Mouse (Mus musculus) hindbrain, embryonic 11.5 days (tissue): ENCODE results near the gene Zfp488. TPM values are rescaled to one million over a fixed set of nuclear protein-coding genes. Genes with fewer than 3 reads are reported as not detected.

Experiments used
- ATAC-seq: fragments of 200-750 bp; cut with Nextera tagmentation; 2 replicates; pipeline ENCODE4 v1.8.0; 2017; ENCODE audit warnings: mild to moderate bottlenecking, moderate TSS enrichment, moderate library complexity; ENCODE audit not compliant: low FRiP score
- DNase-seq: peaks from one replicate; pipeline ENCODE4 v3.0.0-alpha.2; 2015; ENCODE audit warnings: low spot score
- H3K27ac ChIP-seq: fragments of 300-500 bp; sonication (generic); 2 replicates; pipeline ENCODE4 v1.5.1; 2014; ENCODE audit warnings: mild to moderate bottlenecking, low read depth, low read length
- H3K27me3 ChIP-seq: fragments of 300-500 bp; sonication (generic); 2 replicates; pipeline ENCODE4 v1.6.1; 2014; ENCODE audit warnings: mild to moderate bottlenecking, low read length, moderate library complexity, mixed read lengths; ENCODE audit not compliant: control insufficient read depth, insufficient read depth
- H3K36me3 ChIP-seq: fragments of 300-500 bp; sonication (generic); 2 replicates; pipeline ENCODE4 v1.6.1; 2014; ENCODE audit warnings: mild to moderate bottlenecking, low read length, moderate library complexity, mixed read lengths; ENCODE audit not compliant: control insufficient read depth, insufficient read depth
- H3K4me1 ChIP-seq: fragments of 300-500 bp; sonication (generic); replicated peaks from 2 replicates; pipeline ENCODE4 v1.6.1; 2014; ENCODE audit warnings: low read length, mixed read lengths; ENCODE audit not compliant: control insufficient read depth, insufficient read depth
- H3K4me2 ChIP-seq: fragments of 300-500 bp; sonication (generic); replicated peaks from 2 replicates; pipeline ENCODE4 v1.6.1; 2014; ENCODE audit warnings: mild to moderate bottlenecking, low read depth, low read length
- H3K4me3 ChIP-seq: fragments of 300-500 bp; sonication (generic); 2 replicates; pipeline ENCODE4 v1.5.1; 2014; ENCODE audit warnings: low read depth, low read length
- H3K9ac ChIP-seq: fragments of 300-500 bp; sonication (generic); 2 replicates; pipeline ENCODE4 v1.6.1; 2014; ENCODE audit warnings: low read depth, low read length
- H3K9me3 ChIP-seq: fragments of 300-500 bp; sonication (generic); 2 replicates; pipeline ENCODE4 v1.6.1; 2016; ENCODE audit warnings: low read length; ENCODE audit not compliant: control insufficient read depth
- WGBS: fragments of 180-500 bp; shearing (Covaris S2); extraction: QIAGEN DNeasy Blood & Tissue Kit; methylation state at CpG from one replicate; pipeline ENCODE4 v1.1.7; 2014; 5-methylcytosine and 5-hydroxymethylcytosine counted together
- polyA plus RNA-seq: library from polyadenylated mRNA; unstranded; fragments of >200 nt; fragmentation: Nextera tagmentation; extraction: Ambion mirVana; gene quantifications from 2 replicates; pipeline ENCODE4 v1.2.1, GENCODE M21; 2014

Gene Zfp488
- polyA plus RNA-seq, 1 experiment from 2014 or later: 0.20 TPM

GRCm38 (mm10) chr14:33958841-33959240 is 19.7 kb downstream of the Zfp488 start:
- Histone ChIP-seq H3K9ac (no peak overlapping the region), H3K36me3 (no peaks in the 10 kb centered on the region), H3K27ac (no peak overlapping the region), H3K4me2 (no peak overlapping the region), H3K4me1 (no peaks in the 10 kb centered on the region), H3K27me3 (no peaks in the 10 kb centered on the region), H3K9me3 (no peaks in the 10 kb centered on the region), H3K4me3 (no peak overlapping the region)
- ATAC-seq (no peak), DNase-seq (no peak)
- 72% methylated on average over 3 of the region's 3 CpGs for WGBS

- Histone ChIP-seq H3K4me2 (no peak overlapping the region), H3K27ac (no peak overlapping the region), H3K9ac (no peak overlapping the region), H3K9me3 (no peaks in the 10 kb centered on the region), H3K4me1 (no peaks in the 10 kb centered on the region), H3K36me3 (no peaks in the 10 kb centered on the region), H3K4me3 (no peak overlapping the region), H3K27me3 (no peaks in the 10 kb centered on the region)
- DNase-seq (no peak), ATAC-seq (no peak)
- 86% methylated on average over 4 of the region's 4 CpGs for WGBS
These were observed 20.4 kb downstream of the Zfp488 start for GRCm38 (mm10) chr14:33958186-33958585.

- H3K9me3 ChIP-seq: no peaks in the 10 kb centered on the region
- H3K9ac ChIP-seq: no peak overlapping the region
- H3K4me3 ChIP-seq: no peak overlapping the region
- H3K36me3 ChIP-seq: no peaks in the 10 kb centered on the region
- no peaks in the 10 kb centered on the region for H3K4me1 ChIP-seq
- 76% methylated on average over 13 of the region's 13 CpGs for WGBS
- DNase-seq: no peak
- no peak for ATAC-seq
- no peak overlapping the region for H3K27ac ChIP-seq
- no peak overlapping the region for H3K4me2 ChIP-seq
- H3K27me3 ChIP-seq: no peaks in the 10 kb centered on the region
These were observed 22.5 kb downstream of the Zfp488 start for GRCm38 (mm10) chr14:33956055-33956454.

GRCm38 (mm10) chr14:33953761-33954160 is 24.8 kb downstream of the Zfp488 start, which contains the start of gene Rbp3:
Gene Rbp3, plus strand, starts transcription at chr14:33954003.
- Histone ChIP-seq H3K9ac (no peak within 1 kb of the TSS), H3K9me3 (no peaks in the 10 kb centered on the region), H3K27me3 (no peaks in the 10 kb centered on the region), H3K4me2 (no peak within 1 kb of the TSS), H3K36me3 (no peaks in the 10 kb centered on the region), H3K4me3 (no peak within 1 kb of the TSS), H3K27ac (no peak within 1 kb of the TSS), H3K4me1 (no peaks in the 10 kb centered on the region)
- DNase-seq (no peak), ATAC-seq (no peak)
- 91% methylated on average over 5 of the region's 5 CpGs for WGBS

- Histone ChIP-seq H3K4me3 (no peak overlapping the region), H3K4me1 (no peaks in the 10 kb centered on the region), H3K9me3 (no peaks in the 10 kb centered on the region), H3K36me3 (no peaks in the 10 kb centered on the region), H3K27ac (no peak overlapping the region), H3K9ac (no peak overlapping the region), H3K4me2 (no peak overlapping the region), H3K27me3 (no peaks in the 10 kb centered on the region)
- 58% methylated on average over 6 of the region's 6 CpGs for WGBS
- DNase-seq (no peak), ATAC-seq (no peak)
These were observed 26.2 kb downstream of the Zfp488 start for GRCm38 (mm10) chr14:33952233-33952981.

- Histone ChIP-seq H3K4me3 (no peak overlapping the region), H3K4me2 (no peak overlapping the region), H3K27me3 (no peaks in the 10 kb centered on the region), H3K27ac (no peak overlapping the region), H3K9me3 (no peaks in the 10 kb centered on the region), H3K9ac (no peak overlapping the region), H3K4me1 (no peaks in the 10 kb centered on the region), H3K36me3 (no peaks in the 10 kb centered on the region)
- ATAC-seq (no peak), DNase-seq (no peak)
- WGBS: 79% methylated on average over 6 of the region's 6 CpGs
These were observed 32.4 kb downstream of the Zfp488 start for GRCm38 (mm10) chr14:33946125-33946524.

GRCm38 (mm10) chr14:33942222-33942621 is 36.3 kb downstream of the Zfp488 start:
- Histone ChIP-seq H3K27me3 (no peaks in the 10 kb centered on the region), H3K9ac (no peak overlapping the region), H3K9me3 (no peaks in the 10 kb centered on the region), H3K4me3 (no peak overlapping the region), H3K4me2 (no peak overlapping the region), H3K4me1 (no peaks in the 10 kb centered on the region), H3K36me3 (no peaks in the 10 kb centered on the region), H3K27ac (no peak overlapping the region)
- WGBS: 81% methylated on average over 5 of the region's 5 CpGs
- DNase-seq (no peak), ATAC-seq (no peak)

- Histone ChIP-seq H3K9ac (no peak within 1 kb of the TSS), H3K9me3 (no peaks in the 10 kb centered on the region), H3K4me1 (no peaks in the 10 kb centered on the region), H3K36me3 (no peaks in the 10 kb centered on the region), H3K4me2 (no peak within 1 kb of the TSS), H3K27me3 (no peaks in the 10 kb centered on the region), H3K27ac (no peak within 1 kb of the TSS), H3K4me3 (no peak within 1 kb of the TSS)
- WGBS: 77% methylated on average over 8 of the region's 8 CpGs
- ATAC-seq (no peak), DNase-seq (no peak)
These were observed 37.8 kb downstream of the Zfp488 start, which contains the start of gene Gdf2 for GRCm38 (mm10) chr14:33940739-33941138. Gene Gdf2, plus strand, starts transcription at chr14:33941039.

GRCm38 (mm10) chr14:33939117-33939516 is 39.4 kb downstream of the Zfp488 start:
- 29% methylated on average over 9 of the region's 9 CpGs for WGBS
- peak; percentile 40; the same call in 1 of the 2 replicates for ATAC-seq
- peak; percentile 90 for DNase-seq
- Histone ChIP-seq H3K9ac (0 out of 2 replicates have a peak overlapping the region, but pooled peaks have one; percentile 16), H3K4me1 (no peaks in the 10 kb centered on the region), H3K27ac (no peak overlapping the region), H3K4me3 (no peak overlapping the region), H3K4me2 (peak overlapping the region; percentile 27; the same call in 1 of the 2 replicates), H3K27me3 (no peaks in the 10 kb centered on the region), H3K36me3 (no peaks in the 10 kb centered on the region), H3K9me3 (no peaks in the 10 kb centered on the region)
